Mouse (Mus musculus) spleen, adult 2 months (tissue): ENCODE results near the gene Dffa. TPM values are rescaled to one million over a fixed set of nuclear protein-coding genes. Genes with fewer than 3 reads are reported as not detected.

Experiments
- DNase-seq, 2 experiments: peaks; one replicate each; pipeline versions ENCODE4 v3.0.0 to v3.0.0-alpha.2; 2012 to 2021; ENCODE audit warnings: low spot score in 2 of 2, low read depth in 1 of 2
- H3K27ac ChIP-seq: fragments of 200-500 bp; 2 replicates; pipeline ENCODE4 v1.5.1; 2012; ENCODE audit warnings: low read length, inconsistent platforms; ENCODE audit not compliant: insufficient read depth
- H3K27me3 ChIP-seq: fragments of 200-500 bp; 2 replicates; pipeline ENCODE4 v1.6.1; 2012; ENCODE audit warnings: mild to moderate bottlenecking, moderate library complexity, low read length, inconsistent platforms; ENCODE audit not compliant: control insufficient read depth, insufficient read depth
- H3K36me3 ChIP-seq: fragments of 200-500 bp; 2 replicates; pipeline ENCODE4 v1.6.1; 2012; ENCODE audit warnings: mild to moderate bottlenecking, low read length, inconsistent platforms; ENCODE audit not compliant: control insufficient read depth, insufficient read depth
- H3K4me1 ChIP-seq: fragments of 200-500 bp; 2 replicates; pipeline ENCODE4 v1.6.1; 2011; ENCODE audit warnings: inconsistent platforms; ENCODE audit not compliant: control insufficient read depth, insufficient read depth, insufficient read length
- H3K4me3 ChIP-seq: fragments of 200-500 bp; 2 replicates; pipeline ENCODE4 v1.5.1; 2011; ENCODE audit warnings: mild to moderate bottlenecking, inconsistent platforms; ENCODE audit not compliant: insufficient read depth, insufficient read length; ENCODE audit errors: extremely low read depth
- CTCF ChIP-seq: fragments of 200-500 bp; IDR thresholded peaks from 2 replicates; pipeline ENCODE4 v1.5.1; 2011; ENCODE audit warnings: mild to moderate bottlenecking, inconsistent platforms; ENCODE audit not compliant: insufficient read depth, insufficient read length, insufficient replicate concordance; ENCODE audit errors: extremely low read depth
- POLR2A ChIP-seq: fragments of 200-500 bp; IDR thresholded peaks from 2 replicates; pipeline ENCODE4 v1.6.1; 2011; ENCODE audit warnings: low read depth, low read length, inconsistent platforms
- WGBS: fragments of 180-500 bp; shearing (Covaris S2); methylation state at CpG from one replicate; pipeline ENCODE4 v1.1.7; 2018; 5-methylcytosine and 5-hydroxymethylcytosine counted together
- polyA plus RNA-seq: library from polyadenylated mRNA; depleted of rRNA; stranded (reverse); fragments of >200 nt; gene quantifications from 2 replicates; pipeline ENCODE4 v1.2.3, GENCODE M21; 2012

The Dffa gene
- polyA plus RNA-seq, 1 experiment: 15.4 TPM

DNA sequence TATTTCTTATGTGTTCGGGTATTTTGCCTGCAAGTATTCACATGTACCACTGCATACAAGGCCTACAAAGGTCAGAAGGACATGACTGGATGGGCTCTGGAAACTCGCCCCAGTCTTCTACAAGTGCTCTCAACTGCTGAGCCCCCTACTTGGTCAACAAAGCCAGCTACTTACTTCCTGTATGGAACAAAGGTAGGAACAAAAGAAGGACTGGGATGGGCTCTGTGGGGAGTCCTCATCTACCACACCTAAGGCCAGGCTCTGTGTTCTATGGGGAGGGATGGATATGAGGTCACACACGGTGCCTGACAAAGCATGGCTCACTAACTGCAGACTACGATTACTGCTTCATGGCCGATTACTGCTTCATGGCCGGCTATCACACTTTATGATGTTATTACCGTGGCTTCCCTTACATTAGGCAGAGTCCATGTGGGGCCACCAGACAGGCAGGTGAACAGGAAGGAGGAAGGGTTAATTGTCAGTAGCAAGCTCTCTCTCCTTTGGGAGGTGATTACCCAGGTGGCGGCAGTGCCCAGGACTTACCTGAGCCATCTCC, 53.5 kb downstream of the Dffa start:
- Histone ChIP-seq H3K4me1 (no peaks in the 10 kb centered on the region), H3K27ac (no peak overlapping the region), H3K36me3 (peaks cover 50% of the 10 kb centered on the region), H3K4me3 (no peak overlapping the region), H3K27me3 (no peaks in the 10 kb centered on the region)
- DNase-seq: no peak
- 94% methylated on average over 8 of the region's 8 CpGs for WGBS
- TF ChIP-seq POLR2A: no peak

DNA sequence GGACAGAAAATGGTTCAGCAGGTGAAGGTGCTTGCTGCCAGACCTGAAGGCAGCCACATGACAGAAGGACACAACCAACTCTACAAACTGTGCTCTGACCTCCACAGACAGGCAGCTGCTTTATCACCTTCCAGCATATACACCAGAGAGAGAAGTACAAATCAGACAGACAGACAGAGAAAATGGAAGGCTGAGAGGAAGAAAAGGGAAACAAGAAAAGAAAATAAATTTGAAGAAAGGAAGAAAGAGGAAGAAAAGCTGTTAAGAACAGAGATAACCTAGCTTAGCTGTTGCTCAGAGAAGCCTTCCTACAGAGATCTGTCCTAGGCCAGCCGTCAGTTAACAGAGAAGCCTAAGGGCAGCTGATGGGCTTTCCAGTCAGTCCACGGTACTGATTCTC, 55.3 kb downstream of the Dffa start:
- no peaks in the 10 kb centered on the region for H3K4me1 ChIP-seq
- 90% methylated on average over 2 of the region's 2 CpGs for WGBS
- no peak for DNase-seq
- H3K27ac ChIP-seq: no peak overlapping the region
- no peak overlapping the region for H3K4me3 ChIP-seq
- TF ChIP-seq CTCF: no peak
- no peaks in the 10 kb centered on the region for H3K27me3 ChIP-seq
- H3K36me3 ChIP-seq: peaks cover 37% of the 10 kb centered on the region

DNA sequence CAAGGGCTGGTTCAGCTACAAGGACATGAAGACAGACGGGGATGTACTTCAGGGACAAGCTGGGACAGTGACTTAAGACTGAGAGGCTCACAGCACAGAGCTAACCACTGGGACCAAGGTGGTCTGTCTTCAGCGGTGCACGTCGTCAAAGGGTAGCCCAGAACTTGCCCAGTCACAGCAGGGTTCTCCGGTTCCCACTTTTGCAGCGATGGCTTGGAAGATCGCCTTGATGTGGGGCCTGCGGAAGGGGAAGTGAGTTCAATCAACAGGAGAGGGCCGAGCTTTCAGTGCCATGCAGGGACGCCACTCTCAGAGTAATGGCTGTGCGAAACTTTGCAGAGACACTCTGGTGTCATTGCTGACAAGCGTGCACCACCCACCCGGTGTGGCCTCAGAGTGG, 55.9 kb downstream of the Dffa start:
- peaks cover 33% of the 10 kb centered on the region for H3K36me3 ChIP-seq
- 84% methylated on average over 13 of the region's 13 CpGs for whole genome bisulfite sequencing
- no peaks in the 10 kb centered on the region for H3K4me1 ChIP-seq
- H3K4me3 ChIP-seq: no peak overlapping the region
- DNase-seq: no peak
- no peaks in the 10 kb centered on the region for H3K27me3 ChIP-seq
- no peak overlapping the region for H3K27ac ChIP-seq
- no peak for TF ChIP-seq POLR2A
- no peak for TF ChIP-seq CTCF

DNA sequence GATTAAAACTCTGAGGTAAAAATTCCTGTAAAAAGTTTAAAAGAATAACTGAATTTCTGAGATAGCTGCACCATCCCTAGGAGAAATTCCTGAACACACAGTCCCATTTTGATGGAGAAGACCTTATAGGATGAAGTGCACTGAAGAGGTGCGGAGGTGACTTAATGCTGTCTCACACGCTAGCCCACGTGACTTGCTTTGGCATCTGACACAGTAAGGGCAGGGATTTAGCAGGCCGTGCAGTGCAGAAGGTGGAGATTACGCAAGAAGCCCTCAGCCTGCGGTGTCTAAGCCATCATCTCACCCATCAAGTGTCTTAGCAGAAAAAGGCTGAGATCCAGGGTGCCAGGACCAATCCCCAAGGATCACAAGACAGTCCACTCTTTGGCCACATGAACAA, 57.2 kb downstream of the Dffa start:
- no peak for TF ChIP-seq CTCF
- no peak for TF ChIP-seq POLR2A

DNA sequence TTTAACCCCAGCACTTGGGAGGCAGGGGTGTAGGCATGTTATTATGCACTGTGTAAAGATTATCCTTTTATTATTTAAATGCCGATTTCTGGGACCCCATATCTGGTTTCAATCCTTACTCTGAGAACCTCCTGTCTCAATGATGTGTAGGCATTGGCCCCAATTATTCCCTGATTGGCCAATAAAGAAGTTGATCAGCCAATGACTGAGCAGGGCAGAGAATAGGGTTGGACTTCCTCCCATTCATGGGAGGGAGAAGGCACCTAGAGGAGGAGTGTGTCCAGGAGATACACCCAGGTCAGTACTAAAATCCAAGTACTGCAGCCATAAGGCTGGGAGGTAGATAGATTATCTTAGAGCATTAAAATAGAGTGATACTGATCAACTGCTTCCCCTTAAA, 59.2 kb downstream of the Dffa start:
- Histone ChIP-seq H3K4me1 (no peaks in the 10 kb centered on the region; the same call in 1 of the 2 replicates), H3K27me3 (no peaks in the 10 kb centered on the region), H3K36me3 (peaks cover 19% of the 10 kb centered on the region), H3K4me3 (no peak overlapping the region), H3K27ac (no peak overlapping the region)
- DNase-seq: no peak
- TF ChIP-seq CTCF (no peak), POLR2A (no peak)
- 91% methylated on average over 1 of the region's 1 CpGs for WGBS

More for the DNA sequence above, 57.2 kb downstream of the Dffa start:
- WGBS: 87% methylated on average over 6 of the region's 6 CpGs
- Histone ChIP-seq H3K27ac (no peak overlapping the region), H3K4me3 (no peak overlapping the region), H3K36me3 (peaks cover 28% of the 10 kb centered on the region), H3K4me1 (no peaks in the 10 kb centered on the region), H3K27me3 (no peaks in the 10 kb centered on the region)
- no peak for DNase-seq

DNA sequence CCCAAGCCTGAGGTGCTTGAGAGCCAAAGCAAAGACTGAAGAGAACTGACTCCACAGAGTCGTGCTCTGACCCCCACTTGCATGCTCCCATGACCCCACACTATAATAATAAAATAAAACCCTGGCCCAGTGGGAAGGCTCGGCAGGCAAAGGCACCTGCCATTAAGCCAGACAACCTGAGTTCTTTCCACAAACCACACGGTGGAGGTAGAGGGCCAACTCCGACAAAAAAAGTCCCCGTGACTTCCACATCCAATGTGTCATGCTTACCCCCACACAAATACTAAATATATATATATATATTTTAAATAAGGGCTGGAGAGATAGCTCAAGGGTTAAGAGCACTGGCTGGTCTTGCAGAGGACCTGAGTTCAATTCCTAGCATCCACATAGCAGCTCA, 60.2 kb downstream of the Dffa start:
- H3K4me3 ChIP-seq: no peak overlapping the region
- no peaks in the 10 kb centered on the region; the same call in 1 of the 2 replicates for H3K4me1 ChIP-seq
- no peak overlapping the region for H3K27ac ChIP-seq
- H3K27me3 ChIP-seq: no peaks in the 10 kb centered on the region
- TF ChIP-seq POLR2A: no peak
- no peak for TF ChIP-seq CTCF
- H3K36me3 ChIP-seq: peaks cover 18% of the 10 kb centered on the region
- no peak for DNase-seq
- 73% methylated on average over 5 of the region's 5 CpGs for WGBS

DNA sequence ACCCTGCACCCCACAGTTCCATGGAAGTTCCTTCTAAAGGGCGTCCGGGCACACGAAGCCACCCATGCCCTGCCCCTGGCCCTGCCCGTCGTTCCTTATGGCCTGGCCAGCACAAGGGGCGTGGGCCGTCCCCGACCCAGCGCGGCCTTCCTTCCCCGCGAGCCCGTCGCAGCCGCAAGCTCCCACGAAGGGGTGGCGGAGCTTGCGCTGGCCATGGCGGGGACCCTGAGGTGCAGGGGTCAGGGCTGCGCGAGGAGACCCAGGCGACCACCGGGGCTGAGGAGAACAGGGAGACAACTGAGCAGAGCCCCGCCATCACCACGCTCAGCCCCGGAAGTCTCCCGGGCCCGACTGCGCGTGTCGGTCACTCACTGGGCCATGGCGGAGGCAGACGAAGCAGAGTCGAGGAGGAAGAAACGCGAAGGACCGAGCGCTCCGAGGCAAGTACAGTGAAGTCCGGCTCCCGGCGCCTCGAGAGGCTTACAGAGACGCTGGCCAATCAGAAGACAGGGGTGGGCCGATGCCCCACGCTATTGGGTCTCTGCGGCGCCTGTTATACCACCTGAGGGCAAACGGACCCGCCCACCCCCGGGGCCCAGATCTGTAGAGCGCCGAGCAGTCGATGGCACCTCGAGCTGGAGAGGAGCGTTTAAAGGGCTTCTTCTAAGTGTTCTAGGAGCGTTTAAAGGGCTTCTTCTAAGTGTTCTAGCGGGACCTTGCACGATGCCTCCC, 62.4 kb downstream of the Dffa start, which contains the start of gene Pgd:
TSS of gene Pgd (minus strand) at position 557 of the 732 bp plus-strand sequence.
- no peak for TF ChIP-seq CTCF
- peak; percentile 62 for TF ChIP-seq POLR2A
- under 1% methylated on average over 59 of the region's 59 CpGs for WGBS
- peak within 1 kb of the TSS; percentile 88 for H3K27ac ChIP-seq
- H3K4me1 ChIP-seq: no peaks in the 10 kb centered on the region; the same call in 1 of the 2 replicates
- peak within 1 kb of the TSS; percentile 79 for H3K4me3 ChIP-seq
- peak; percentile 89 to 97 for DNase-seq
- peaks cover 4% of the 10 kb centered on the region for H3K36me3 ChIP-seq
- no peaks in the 10 kb centered on the region for H3K27me3 ChIP-seq
